Mouse (Mus musculus): ENCODE results near the gene Ly86. TPM values are rescaled to one million over a fixed set of nuclear protein-coding genes. Genes with fewer than 3 reads are reported as not detected.

The Ly86 gene
- polyA plus RNA-seq, 1 experiment = 0.48 TPM

DNA sequence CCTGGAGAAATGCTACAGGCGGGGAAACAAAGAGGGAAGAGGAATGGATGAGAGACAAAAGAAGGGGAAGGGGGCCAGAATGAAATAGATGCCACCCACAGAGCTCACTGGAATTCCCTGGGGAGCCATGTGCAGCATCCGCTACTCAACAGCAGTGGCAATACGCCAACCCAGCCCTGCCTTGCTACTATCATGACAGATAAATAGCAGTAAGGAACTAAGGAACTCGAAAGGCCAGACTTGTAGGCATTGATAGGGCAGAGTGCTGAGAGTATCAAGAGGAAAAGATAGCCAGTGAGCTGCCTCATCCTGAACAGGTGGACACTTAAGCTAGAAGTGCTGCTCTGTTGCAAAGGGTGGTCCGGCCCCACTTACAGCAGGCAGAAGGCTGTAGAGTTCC is 31.4 kb downstream of the Ly86 start:
- TF ChIP-seq POLR2A (IDR thresholded peaks at IDR 0.05; ENCODE audit: control insufficient read depth, low read depth, low read length) (no peak), CTCF (IDR thresholded peaks at IDR 0.05; ENCODE audit: control insufficient read depth, insufficient read depth, insufficient replicate concordance, low read depth, low read length) (no peak)
- no peaks in the 10 kb centered on the region for H3K4me1 ChIP-seq (ENCODE audit: control insufficient read depth, insufficient read depth, low read length)
- H3K27me3 ChIP-seq (ENCODE audit: control insufficient read depth, insufficient read depth, low read length) = no peaks in the 10 kb centered on the region
- H3K36me3 ChIP-seq (ENCODE audit: control insufficient read depth, insufficient read depth, low read length) = no peaks in the 10 kb centered on the region
- no peak overlapping the region for H3K4me3 ChIP-seq (ENCODE audit: control insufficient read depth, low read depth, low read length)
- H3K27ac ChIP-seq (ENCODE audit: control insufficient read depth, insufficient read depth, low read depth, low read length) = no peak overlapping the region

DNA sequence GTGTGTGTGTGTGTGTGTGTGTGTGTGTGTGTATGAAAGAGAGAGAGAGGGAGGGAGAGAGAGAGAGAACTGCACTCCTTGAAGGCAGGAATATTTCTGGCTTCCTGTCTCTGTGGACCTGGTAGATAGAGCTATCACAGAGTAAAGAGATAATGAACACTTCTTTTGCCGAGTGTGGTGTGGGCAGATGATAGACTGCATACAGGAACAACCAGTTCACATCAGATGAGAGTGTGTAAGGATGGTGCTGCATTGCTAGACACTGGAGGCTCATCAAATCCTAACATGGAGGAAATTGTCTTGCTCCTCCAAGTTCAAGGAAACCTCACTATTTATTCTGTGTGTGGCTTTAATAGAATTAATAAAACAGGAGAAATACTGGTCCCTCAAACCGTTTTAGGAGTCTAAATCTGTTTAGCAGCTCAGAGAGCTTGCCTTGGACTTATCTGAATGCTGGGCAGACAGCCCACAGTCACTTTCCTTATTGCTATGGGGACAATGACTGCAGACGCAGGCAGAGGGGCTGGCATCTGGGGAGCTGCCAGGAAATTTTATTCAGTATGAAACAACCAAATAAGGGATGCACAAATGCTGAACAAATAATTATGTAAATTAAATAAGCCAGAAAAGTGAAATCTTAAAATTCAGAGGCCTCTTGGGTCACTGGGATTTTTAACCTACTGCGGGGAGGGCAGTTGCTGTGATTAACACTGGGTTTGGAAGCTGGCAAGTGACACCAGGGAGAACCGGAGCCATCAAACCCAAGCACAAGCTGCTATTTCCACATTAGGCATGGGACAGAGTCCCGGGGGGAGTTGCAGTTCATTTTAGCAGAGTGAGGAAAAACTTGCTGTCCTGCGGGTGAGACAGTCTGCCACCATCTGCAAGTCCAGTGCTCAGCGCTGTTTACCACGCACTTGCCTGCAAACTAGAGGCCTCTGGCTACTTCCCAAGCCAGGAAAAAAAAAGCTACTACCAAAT is 43.5 kb downstream of the Ly86 start:
- Histone ChIP-seq H3K4me1 (ENCODE audit: control insufficient read depth, insufficient read depth, low read length) (no peaks in the 10 kb centered on the region), H3K27me3 (ENCODE audit: control insufficient read depth, insufficient read depth, low read length) (no peaks in the 10 kb centered on the region), H3K36me3 (ENCODE audit: control insufficient read depth, insufficient read depth, low read length) (no peaks in the 10 kb centered on the region), H3K4me3 (ENCODE audit: control insufficient read depth, low read depth, low read length) (no peak overlapping the region), H3K27ac (ENCODE audit: control insufficient read depth, insufficient read depth, low read depth, low read length) (no peak overlapping the region)
- no peak for TF ChIP-seq POLR2A (IDR thresholded peaks at IDR 0.05; ENCODE audit: control insufficient read depth, low read depth, low read length)
- TF ChIP-seq CTCF (IDR thresholded peaks at IDR 0.05; ENCODE audit: control insufficient read depth, insufficient read depth, insufficient replicate concordance, low read depth, low read length) = no peak

DNA sequence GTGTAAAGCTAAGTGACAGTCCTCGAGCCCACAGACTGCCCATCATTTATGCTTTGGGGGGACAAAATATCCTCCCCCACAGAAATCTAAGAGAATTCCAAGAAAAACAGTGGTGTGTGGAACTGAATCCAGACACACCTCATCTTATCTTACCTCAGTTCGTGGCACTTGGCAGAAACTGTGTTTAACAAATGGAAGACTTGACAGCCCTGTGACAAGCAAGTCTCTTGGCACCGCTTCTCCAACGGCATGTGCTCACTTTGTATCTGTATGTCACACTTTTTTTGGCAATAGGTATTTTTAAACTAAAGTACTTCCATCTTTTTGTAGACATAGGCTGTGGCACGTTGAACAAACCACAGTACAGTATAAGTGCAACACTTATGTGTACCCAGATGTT is 44.3 kb downstream of the Ly86 start:
- no peak overlapping the region for H3K4me3 ChIP-seq (ENCODE audit: control insufficient read depth, low read depth, low read length)
- no peaks in the 10 kb centered on the region for H3K4me1 ChIP-seq (ENCODE audit: control insufficient read depth, insufficient read depth, low read length)
- no peaks in the 10 kb centered on the region for H3K36me3 ChIP-seq (ENCODE audit: control insufficient read depth, insufficient read depth, low read length)
- no peak for TF ChIP-seq CTCF (IDR thresholded peaks at IDR 0.05; ENCODE audit: control insufficient read depth, insufficient read depth, insufficient replicate concordance, low read depth, low read length)
- no peak for TF ChIP-seq POLR2A (IDR thresholded peaks at IDR 0.05; ENCODE audit: control insufficient read depth, low read depth, low read length)
- no peak overlapping the region for H3K27ac ChIP-seq (ENCODE audit: control insufficient read depth, insufficient read depth, low read depth, low read length)
- H3K27me3 ChIP-seq (ENCODE audit: control insufficient read depth, insufficient read depth, low read length) = no peaks in the 10 kb centered on the region

DNA sequence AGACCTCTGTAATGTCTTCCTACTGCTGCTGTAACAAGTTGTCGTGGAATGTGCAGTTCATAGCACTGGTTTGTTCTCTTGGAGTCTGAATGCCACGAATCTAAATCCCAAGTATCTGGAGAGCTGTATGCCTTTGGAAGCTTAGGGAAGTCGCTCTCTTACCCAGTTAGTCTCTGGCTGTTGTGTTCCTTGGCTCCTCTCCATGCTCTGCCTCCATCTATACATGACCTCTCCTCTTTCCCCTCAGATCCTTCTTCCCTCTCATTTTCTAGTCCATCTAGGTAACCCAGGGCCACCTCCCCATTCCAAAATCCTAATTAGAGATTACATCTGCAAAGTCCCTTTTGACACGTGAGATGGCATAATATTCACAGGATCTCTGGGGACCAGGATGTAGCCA is 53.8 kb downstream of the Ly86 start:
- Histone ChIP-seq H3K27me3 (ENCODE audit: control insufficient read depth, insufficient read depth, low read length) (no peaks in the 10 kb centered on the region), H3K4me1 (ENCODE audit: control insufficient read depth, insufficient read depth, low read length) (no peaks in the 10 kb centered on the region), H3K27ac (ENCODE audit: control insufficient read depth, insufficient read depth, low read depth, low read length) (no peak overlapping the region), H3K36me3 (ENCODE audit: control insufficient read depth, insufficient read depth, low read length) (no peaks in the 10 kb centered on the region), H3K4me3 (ENCODE audit: control insufficient read depth, low read depth, low read length) (no peak overlapping the region)
- TF ChIP-seq CTCF (IDR thresholded peaks at IDR 0.05; ENCODE audit: control insufficient read depth, insufficient read depth, insufficient replicate concordance, low read depth, low read length) = no peak

DNA sequence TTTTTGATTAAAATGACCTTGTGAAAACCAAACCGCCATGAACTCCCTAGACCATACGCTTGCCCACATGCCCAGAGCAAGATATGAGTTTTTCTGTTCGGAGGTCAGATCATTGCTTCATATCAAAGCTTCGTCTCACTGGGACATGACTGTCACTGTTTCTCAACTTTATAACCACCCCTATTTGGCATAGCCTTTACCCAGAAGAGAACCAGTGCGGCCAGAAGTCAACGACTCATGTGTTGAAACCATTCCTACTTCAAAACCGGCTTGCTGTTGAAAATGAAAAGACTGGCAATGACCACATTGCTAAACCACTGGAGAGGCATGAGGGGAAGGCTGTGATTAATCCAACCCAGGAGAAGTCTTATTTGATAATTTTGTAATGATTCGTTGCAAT is 54.3 kb downstream of the Ly86 start:
- Histone ChIP-seq H3K27me3 (ENCODE audit: control insufficient read depth, insufficient read depth, low read length) (no peaks in the 10 kb centered on the region), H3K4me3 (ENCODE audit: control insufficient read depth, low read depth, low read length) (no peak overlapping the region), H3K4me1 (ENCODE audit: control insufficient read depth, insufficient read depth, low read length) (no peaks in the 10 kb centered on the region), H3K36me3 (ENCODE audit: control insufficient read depth, insufficient read depth, low read length) (no peaks in the 10 kb centered on the region), H3K27ac (ENCODE audit: control insufficient read depth, insufficient read depth, low read depth, low read length) (no peak overlapping the region)
- TF ChIP-seq POLR2A (IDR thresholded peaks at IDR 0.05; ENCODE audit: control insufficient read depth, low read depth, low read length) = no peak
- TF ChIP-seq CTCF (IDR thresholded peaks at IDR 0.05; ENCODE audit: control insufficient read depth, insufficient read depth, insufficient replicate concordance, low read depth, low read length) = no peak

DNA sequence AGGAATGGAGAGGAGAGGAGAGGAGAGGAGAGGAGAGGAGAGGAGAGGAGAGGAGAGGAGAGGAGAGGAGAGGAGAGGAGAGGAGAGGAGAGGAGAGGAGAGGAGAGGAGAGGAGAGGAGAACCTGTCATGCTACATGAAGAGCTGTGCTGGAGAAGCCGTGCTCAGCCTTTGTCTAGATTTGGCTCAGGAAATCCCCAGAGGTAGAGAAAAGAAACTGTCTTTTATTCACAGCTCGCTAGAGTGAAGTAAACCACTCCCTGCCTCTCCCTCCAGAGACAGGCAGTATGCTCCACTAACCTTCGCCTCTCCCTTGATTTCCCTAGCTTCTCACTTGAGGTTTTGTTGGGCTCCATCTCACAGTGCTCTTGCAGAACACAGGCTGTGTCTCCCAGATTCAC is 57.4 kb downstream of the Ly86 start:
- H3K4me1 ChIP-seq (ENCODE audit: control insufficient read depth, insufficient read depth, low read length) = no peaks in the 10 kb centered on the region
- no peaks in the 10 kb centered on the region for H3K27me3 ChIP-seq (ENCODE audit: control insufficient read depth, insufficient read depth, low read length)
- no peak overlapping the region for H3K4me3 ChIP-seq (ENCODE audit: control insufficient read depth, low read depth, low read length)
- H3K36me3 ChIP-seq (ENCODE audit: control insufficient read depth, insufficient read depth, low read length) = no peaks in the 10 kb centered on the region
- no peak overlapping the region for H3K27ac ChIP-seq (ENCODE audit: control insufficient read depth, insufficient read depth, low read depth, low read length)
- no peak for TF ChIP-seq CTCF (IDR thresholded peaks at IDR 0.05; ENCODE audit: control insufficient read depth, insufficient read depth, insufficient replicate concordance, low read depth, low read length)

DNA sequence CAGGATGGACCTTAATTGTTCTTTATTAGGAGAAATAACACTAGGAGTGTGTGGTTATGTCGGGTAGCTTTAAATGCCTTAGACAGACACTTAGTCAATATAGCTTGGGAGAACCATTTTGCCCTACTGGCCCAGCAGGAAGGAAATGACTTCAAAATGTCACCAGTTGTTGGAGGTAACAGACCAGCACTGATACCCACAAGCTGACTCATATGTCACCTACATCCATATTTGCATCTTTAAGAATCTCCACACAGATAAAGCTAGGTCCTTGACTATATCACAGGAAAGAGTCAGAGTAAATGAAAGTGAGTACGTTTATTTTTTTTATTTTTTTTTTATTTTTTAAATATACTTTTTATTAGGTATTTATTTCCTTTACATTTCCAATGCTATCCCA is 58.7 kb downstream of the Ly86 start:
- no peaks in the 10 kb centered on the region for H3K4me1 ChIP-seq (ENCODE audit: control insufficient read depth, insufficient read depth, low read length)

More for the DNA sequence above, 58.7 kb downstream of the Ly86 start:
- Histone ChIP-seq H3K36me3 (ENCODE audit: control insufficient read depth, insufficient read depth, low read length) (no peaks in the 10 kb centered on the region), H3K4me3 (ENCODE audit: control insufficient read depth, low read depth, low read length) (no peak overlapping the region), H3K27ac (ENCODE audit: control insufficient read depth, insufficient read depth, low read depth, low read length) (no peak overlapping the region), H3K27me3 (ENCODE audit: control insufficient read depth, insufficient read depth, low read length) (no peaks in the 10 kb centered on the region)
- TF ChIP-seq CTCF (IDR thresholded peaks at IDR 0.05; ENCODE audit: control insufficient read depth, insufficient read depth, insufficient replicate concordance, low read depth, low read length) (no peak), POLR2A (IDR thresholded peaks at IDR 0.05; ENCODE audit: control insufficient read depth, low read depth, low read length) (no peak)
